Mouse (Mus musculus): Measurements from ENCODE around the gene Tsnax.

DNA sequence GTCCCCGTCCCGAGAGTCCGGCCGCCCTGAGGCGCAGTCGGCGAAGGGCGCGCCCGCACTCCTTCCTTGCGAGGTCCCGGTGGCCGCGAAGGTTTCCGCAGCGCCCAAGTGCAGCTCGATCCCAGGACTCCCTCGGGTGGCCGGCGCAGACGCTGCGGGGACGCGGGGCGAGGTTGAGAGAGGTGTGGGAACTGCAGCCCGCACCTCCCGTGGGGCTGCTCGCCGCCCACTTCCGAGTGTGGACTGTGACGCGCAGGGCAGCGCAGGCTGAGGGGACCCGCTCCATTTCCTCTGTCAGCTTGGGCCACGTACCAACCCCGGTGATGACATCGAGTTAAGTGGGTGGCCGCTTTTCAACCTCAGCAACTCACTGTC lies 41.6 kb downstream of the Tsnax start:
- TF ChIP-seq CTCF (IDR thresholded peaks at IDR 0.05; ENCODE audit: insufficient read depth, low read length) (no peak), POLR2A (IDR thresholded peaks at IDR 0.05; ENCODE audit: borderline replicate concordance, extremely low read depth, low read depth, low read length) (peak; percentile 58; the same call in 1 of the 2 replicates)

All from lung, adult 2 months (tissue).